Mouse (Mus musculus): ENCODE data around the gene Alkbh1. TPM values are rescaled to one million over a fixed set of nuclear protein-coding genes. Genes with fewer than 3 reads are reported as not detected.

Gene Alkbh1
- total and polyA plus RNA-seq, 3 experiments = 26.8 to 39.1 (median 37.3) TPM

- in situ Hi-C loops (cut with MboI; ENCODE audit: low pct_ligation_motif_present, low pct_unique_long_range_greater_than_20kb, low sequenced_read_pairs) = no loop called here
- H3K4me3 ChIP-seq (replicated peaks in 1 of 3; ENCODE audit: low read depth in 2 of 3, low read length in 2 of 3, poor library complexity in 1 of 3) = no peak overlapping the region
These were observed 32.8 kb downstream of the Alkbh1 start for GRCm38 (mm10) chr12:87410999-87411398.

GRCm38 (mm10) chr12:87409123-87409522, 34.7 kb downstream of the Alkbh1 start:
- Histone ChIP-seq H3K27me3 (replicated peaks) (no peaks in the 10 kb centered on the region), H3K4me1 (ENCODE audit: control insufficient read depth in 1 of 2, insufficient read depth in 2 of 2) (peaks cover 12 to 19% of the 10 kb centered on the region in 2 experiments), H3K9me3 (replicated peaks; ENCODE audit: low read length) (no peaks in the 10 kb centered on the region), H3K27ac (ENCODE audit: insufficient read depth, low read depth) (no peak overlapping the region), H3K36me3 (replicated peaks in 1 of 2; ENCODE audit: control insufficient read depth in 1 of 2, insufficient read depth in 1 of 2, low read length in 1 of 2) (no peaks in the 10 kb centered on the region), H3K4me2 (ENCODE audit: insufficient read depth, low read depth, poor library complexity, severe bottlenecking) (no peak overlapping the region), H3K4me3 (replicated peaks in 1 of 3; ENCODE audit: low read depth in 2 of 3, low read length in 2 of 3, poor library complexity in 1 of 3) (no peak overlapping the region), H3K79me2 (replicated peaks; ENCODE audit: control insufficient read depth, extremely low read depth, insufficient read depth, poor library complexity, severe bottlenecking) (no peaks in the 10 kb centered on the region), H3K9ac (ENCODE audit: insufficient read depth, low read depth) (no peak overlapping the region)
- TF ChIP-seq EP300 (IDR thresholded peaks at IDR 0.05; ENCODE audit: low read length) (no peak), ZKSCAN1 (IDR thresholded peaks at IDR 0.05; ENCODE audit: borderline replicate concordance, low read depth, low read length) (no peak), TBP (conservative IDR thresholded peaks at IDR 0.05; ENCODE audit: low read depth, low read length) (no peak), JUND (conservative IDR thresholded peaks at IDR 0.05; ENCODE audit: low read depth, low read length) (no peak), USF2 (conservative IDR thresholded peaks at IDR 0.05; ENCODE audit: low read depth, low read length) (no peak), ELF1 (IDR thresholded peaks at IDR 0.05; ENCODE audit: low read depth, low read length) (no peak), ETS1 (conservative IDR thresholded peaks at IDR 0.05; ENCODE audit: low read depth, low read length) (no peak), MXI1 (IDR thresholded peaks at IDR 0.05; ENCODE audit: low read depth, low read length) (no peak), KAT2A (IDR thresholded peaks at IDR 0.05; ENCODE audit: insufficient replicate concordance, low read length) (no peak), IRF4 (IDR thresholded peaks at IDR 0.05; ENCODE audit: low read depth, low read length) (no peak)
- in situ Hi-C loops (cut with MboI; ENCODE audit: low pct_ligation_motif_present, low pct_unique_long_range_greater_than_20kb, low sequenced_read_pairs) = no loop called here
- no peak for DNase-seq (ENCODE audit: extremely low read depth)
- dilution Hi-C loops (cut with MboI; ENCODE audit: extremely low pct_ligation_motif_present, extremely low pct_unique_long_range_greater_than_20kb, low sequenced_read_pairs) = no loop called here

More at GRCm38 (mm10) chr12:87410999-87411398, 32.8 kb downstream of the Alkbh1 start:
- Histone ChIP-seq H3K9ac (ENCODE audit: insufficient read depth, low read depth) (no peak overlapping the region), H3K27me3 (replicated peaks) (no peaks in the 10 kb centered on the region), H3K79me2 (replicated peaks; ENCODE audit: control insufficient read depth, extremely low read depth, insufficient read depth, poor library complexity, severe bottlenecking) (no peaks in the 10 kb centered on the region), H3K4me2 (ENCODE audit: insufficient read depth, low read depth, poor library complexity, severe bottlenecking) (0 out of 2 replicates have a peak overlapping the region, but pooled peaks have one; percentile 18), H3K4me1 (ENCODE audit: control insufficient read depth in 1 of 2, insufficient read depth in 2 of 2) (peaks cover 12 to 19% of the 10 kb centered on the region in 2 experiments), H3K9me3 (replicated peaks; ENCODE audit: low read length) (no peaks in the 10 kb centered on the region), H3K36me3 (replicated peaks in 1 of 2; ENCODE audit: control insufficient read depth in 1 of 2, insufficient read depth in 1 of 2, low read length in 1 of 2) (no peaks in the 10 kb centered on the region), H3K27ac (ENCODE audit: insufficient read depth, low read depth) (no peak overlapping the region)
- dilution Hi-C loops (cut with MboI; ENCODE audit: extremely low pct_ligation_motif_present, extremely low pct_unique_long_range_greater_than_20kb, low sequenced_read_pairs) = no loop called here
- DNase-seq (ENCODE audit: extremely low read depth) = no peak
- TF ChIP-seq MAFK (IDR thresholded peaks at IDR 0.05; ENCODE audit: insufficient replicate concordance, low read length) (0 out of 2 replicates have a peak, but pooled peaks have one; percentile 47), SMC3 (IDR thresholded peaks at IDR 0.05; ENCODE audit: low read depth, low read length) (no peak), IRF4 (IDR thresholded peaks at IDR 0.05; ENCODE audit: low read depth, low read length) (no peak)
